In genomic region chr14:30172821-30173755, GRCm38 (mm10) we compare ENCODE assay signal across 28 mouse cellular contexts.
DNase-seq lines count a peak whose midpoint lies in the region; ATAC-seq and TF ChIP-seq lines count a peak whose summit lies in the region.
"Had no signal": no experiment of that assay in that cellular context is flagged by ENCODE, and none has a peak within 500 bp of the region (broad histone marks: within the 10 kb centered on the region; RNA-seq: fewer than 3 reads in every experiment).

No protein-coding gene starts in this region.

- no peaks in the 10 kb centered on the region for H3K79me2 ChIP-seq in liver, adult 2 months (ENCODE audit: control insufficient read depth, insufficient read depth, low read length)

- no peaks in the 10 kb centered on the region for H3K4me1 ChIP-seq in liver, adult 2 months (ENCODE audit: control insufficient read depth, insufficient read depth, low read length)
- peaks cover 12% of the 10 kb centered on the region for H3K4me1 ChIP-seq in liver, embryonic 12.5 days
- H3K4me1 ChIP-seq in testis, adult 2 months (ENCODE audit: control insufficient read depth, insufficient read depth, low read length) = no peaks in the 10 kb centered on the region; the same call in 1 of the 2 replicates
- H3K4me1 ChIP-seq: hindbrain, embryonic 10.5 days had no signal

- TF ChIP-seq CTCF in liver, adult 2 months (IDR thresholded peaks at IDR 0.05; ENCODE audit: low read depth, low read length) = no peak
- no peak for TF ChIP-seq CTCF in testis, adult 2 months (IDR thresholded peaks at IDR 0.05; ENCODE audit: control insufficient read depth, insufficient read depth, insufficient replicate concordance, low read depth, low read length)

- H3K27me3 ChIP-seq in liver, adult 2 months (ENCODE audit: control insufficient read depth, insufficient read depth, low read length) = no peaks in the 10 kb centered on the region
- H3K27me3 ChIP-seq in liver, embryonic 12.5 days (replicated peaks) = no peaks in the 10 kb centered on the region
- H3K27me3 ChIP-seq in testis, adult 2 months (ENCODE audit: control insufficient read depth, insufficient read depth, low read length) = no peaks in the 10 kb centered on the region
- H3K27me3 ChIP-seq: CH12.LX; heart, embryonic 13.5 days; hindbrain, embryonic 15.5 days; liver, embryonic 15.5 days; lung, embryonic 15.5 days; neural tube, embryonic 15.5 days had no signal

- TF ChIP-seq POLR2A in liver, adult 2 months (IDR thresholded peaks at IDR 0.05; ENCODE audit: extremely low read depth, insufficient read depth, low read length) = no peak
- no peak for TF ChIP-seq POLR2A in testis, adult 2 months (IDR thresholded peaks at IDR 0.05; ENCODE audit: control insufficient read depth, low read depth, low read length)

- 48% methylated on average over 12 of the region's 12 CpGs for WGBS in liver, adult 2 months
- WGBS in liver, embryonic 12.5 days (ENCODE audit: insufficient replicate concordance) = 64% methylated on average over 12 of the region's 12 CpGs

- no peak overlapping the region for H3K9ac ChIP-seq in liver, adult 2 months (ENCODE audit: low read depth, low read length)
- no peak overlapping the region for H3K9ac ChIP-seq in liver, embryonic 12.5 days
- H3K9ac ChIP-seq: forebrain, embryonic 13.5 days; heart, embryonic 13.5 days; hindbrain, embryonic 15.5 days; limb, embryonic 13.5 days; liver, embryonic 15.5 days; lung, embryonic 15.5 days; neural tube, embryonic 15.5 days had no signal

- H3K27ac ChIP-seq in liver, adult 2 months (replicated peaks; ENCODE audit: insufficient read depth, low read depth, low read length) = no peak overlapping the region
- H3K27ac ChIP-seq in liver, embryonic 12.5 days = no peak overlapping the region
- peak overlapping the region; percentile 28; the same call in 1 of the 2 replicates for H3K27ac ChIP-seq in testis, adult 2 months (ENCODE audit: control insufficient read depth, insufficient read depth, low read depth, low read length)
- H3K27ac ChIP-seq: forebrain, embryonic 13.5 days; heart, adult 2 months; heart, embryonic 13.5 days; hindbrain, embryonic 10.5 days; hindbrain, embryonic 15.5 days; left cerebral cortex, adult 2 months; limb, embryonic 13.5 days; liver, embryonic 15.5 days; lung, embryonic 15.5 days; neural tube, embryonic 15.5 days had no signal

- no peaks in the 10 kb centered on the region for H3K36me3 ChIP-seq in liver, adult 2 months (ENCODE audit: control insufficient read depth, insufficient read depth, low read length)
- H3K36me3 ChIP-seq in liver, embryonic 12.5 days = no peaks in the 10 kb centered on the region
- H3K36me3 ChIP-seq in testis, adult 2 months (ENCODE audit: control insufficient read depth, insufficient read depth, low read length) = no peaks in the 10 kb centered on the region
- H3K36me3 ChIP-seq: heart, embryonic 13.5 days; hindbrain, embryonic 10.5 days; hindbrain, embryonic 15.5 days; limb, embryonic 13.5 days; liver, embryonic 15.5 days; lung, embryonic 15.5 days had no signal

- no peak for ATAC-seq in liver, embryonic 12.5 days
- peak; percentile 55 for ATAC-seq in granulocyte monocyte progenitor cell, adult 5-6 weeks (replicated peaks; ENCODE audit: poor library complexity, severe bottlenecking)
- ATAC-seq: forebrain, embryonic 13.5 days; inflammation-experienced regulatory T-cells, adult 6 months had no signal

- H3K9me3 ChIP-seq in liver, embryonic 12.5 days (replicated peaks) = no peaks in the 10 kb centered on the region
- H3K9me3 ChIP-seq: forebrain, embryonic 13.5 days; heart, embryonic 13.5 days; hindbrain, embryonic 10.5 days; hindbrain, embryonic 15.5 days; limb, embryonic 13.5 days; liver, embryonic 15.5 days; lung, embryonic 15.5 days; neural tube, embryonic 15.5 days had no signal

- DNase-seq in adrenal gland, adult (ENCODE audit: inconsistent age in 2 of 2, low spot score in 1 of 2) = peak; percentile 34 to 43
- DNase-seq in adrenal gland, postnatal 14 days = no peak
- DNase-seq in liver, adult 2 months (ENCODE audit: extremely low read depth, low read depth, low spot score) = peak; percentile 42
- DNase-seq in testis, postnatal 10 days (ENCODE audit: low spot score) = no peak
- DNase-seq in urinary bladder, adult 2 months (ENCODE audit: low spot score) = no peak
- DNase-seq: gastrocnemius, postnatal 14 days; heart, adult 2 months; heart, postnatal 10 days; kidney, adult 11 months; kidney, postnatal 14 days; lung, postnatal 36 days; midbrain, embryonic 14.5 days; right cerebral cortex, adult 18-20 months; spleen, adult 18-20 months had no signal

- H3K4me2 ChIP-seq in liver, embryonic 12.5 days = no peak overlapping the region
- H3K4me2 ChIP-seq: forebrain, embryonic 13.5 days; heart, embryonic 13.5 days; hindbrain, embryonic 15.5 days; limb, embryonic 13.5 days; liver, embryonic 15.5 days; lung, embryonic 15.5 days; neural tube, embryonic 15.5 days had no signal

- H3K4me3 ChIP-seq in liver, adult 2 months (ENCODE audit: insufficient read depth, low read depth, low read length) = no peak overlapping the region
- H3K4me3 ChIP-seq in liver, embryonic 12.5 days = no peak overlapping the region
- no peak overlapping the region for H3K4me3 ChIP-seq in testis, adult 2 months (ENCODE audit: control insufficient read depth, low read depth, low read length)
- H3K4me3 ChIP-seq: forebrain, embryonic 13.5 days; heart, adult 2 months; heart, embryonic 13.5 days; hindbrain, embryonic 10.5 days; hindbrain, embryonic 15.5 days; left cerebral cortex, adult 2 months; limb, embryonic 13.5 days; liver, embryonic 15.5 days; lung, embryonic 15.5 days; neural tube, embryonic 15.5 days had no signal

Comparison
In these comparisons a context has a peak if more than half of its experiments do, and no peak if none do; other contexts are left out.
1. DNase-seq: peak in adrenal gland, adult (2 of 2) and liver, adult 2 months (single experiment); none in adrenal gland, postnatal 14 days (single experiment), testis, postnatal 10 days (single experiment) and urinary bladder, adult 2 months (single experiment).